Mouse (Mus musculus): ENCODE results near the gene Eif4b.
A peak's percentile ranks its signal among the peaks of the same experiment; 100 is the strongest.

The Eif4b gene

DNA sequence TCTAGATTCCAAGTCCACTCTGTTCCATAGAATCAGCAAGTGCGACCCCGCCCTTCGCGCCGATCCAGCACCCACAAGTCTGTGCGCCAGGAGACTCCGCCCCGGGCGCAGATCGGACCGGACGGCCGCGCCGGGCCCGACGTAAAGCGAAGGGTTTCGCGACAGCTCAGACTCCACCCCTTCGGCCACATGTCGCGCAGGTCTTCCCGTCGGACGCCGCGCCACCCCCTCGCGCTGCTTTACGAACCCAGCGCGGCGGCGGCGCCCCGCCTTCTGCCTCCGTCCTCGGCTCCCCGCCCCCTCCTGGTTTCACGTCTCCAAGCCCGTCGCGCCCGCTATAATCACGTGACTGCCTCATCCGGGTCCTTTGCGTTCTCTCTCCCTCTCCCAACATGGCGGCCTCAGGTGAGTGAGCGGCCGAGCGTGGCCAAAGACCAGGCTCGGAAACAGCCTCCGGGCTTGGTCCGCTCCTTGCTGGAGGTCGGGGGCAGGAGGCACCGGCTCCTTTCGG is at the start of gene Eif4b:
Eif4b (plus strand) TSS at position 215 of the 511 bp plus-strand sequence.
- DNase-seq (ENCODE audit: extremely low spot score) = peak; percentile 98

DNA sequence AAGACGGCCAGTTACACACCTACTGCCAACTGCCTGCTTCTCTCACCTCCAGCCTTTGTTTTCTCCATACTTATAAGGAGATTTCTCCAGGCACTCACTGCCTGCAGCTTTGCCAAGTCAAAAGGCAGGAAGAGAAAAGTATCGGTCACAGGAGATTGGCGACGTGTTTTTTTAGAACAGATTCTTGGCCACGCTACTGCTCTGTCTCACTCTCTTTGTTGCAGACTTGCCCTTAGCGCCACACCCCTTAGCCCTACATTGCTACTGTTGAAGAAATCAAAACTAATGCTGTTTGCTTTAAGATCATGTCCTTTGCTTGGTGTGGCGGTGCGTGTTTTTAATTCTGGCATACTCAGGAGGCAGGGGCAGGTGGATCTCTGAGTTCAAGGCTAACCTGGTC is 49.7 kb upstream of the Eif4b start:
- DNase-seq (ENCODE audit: extremely low spot score) = no peak

DNA sequence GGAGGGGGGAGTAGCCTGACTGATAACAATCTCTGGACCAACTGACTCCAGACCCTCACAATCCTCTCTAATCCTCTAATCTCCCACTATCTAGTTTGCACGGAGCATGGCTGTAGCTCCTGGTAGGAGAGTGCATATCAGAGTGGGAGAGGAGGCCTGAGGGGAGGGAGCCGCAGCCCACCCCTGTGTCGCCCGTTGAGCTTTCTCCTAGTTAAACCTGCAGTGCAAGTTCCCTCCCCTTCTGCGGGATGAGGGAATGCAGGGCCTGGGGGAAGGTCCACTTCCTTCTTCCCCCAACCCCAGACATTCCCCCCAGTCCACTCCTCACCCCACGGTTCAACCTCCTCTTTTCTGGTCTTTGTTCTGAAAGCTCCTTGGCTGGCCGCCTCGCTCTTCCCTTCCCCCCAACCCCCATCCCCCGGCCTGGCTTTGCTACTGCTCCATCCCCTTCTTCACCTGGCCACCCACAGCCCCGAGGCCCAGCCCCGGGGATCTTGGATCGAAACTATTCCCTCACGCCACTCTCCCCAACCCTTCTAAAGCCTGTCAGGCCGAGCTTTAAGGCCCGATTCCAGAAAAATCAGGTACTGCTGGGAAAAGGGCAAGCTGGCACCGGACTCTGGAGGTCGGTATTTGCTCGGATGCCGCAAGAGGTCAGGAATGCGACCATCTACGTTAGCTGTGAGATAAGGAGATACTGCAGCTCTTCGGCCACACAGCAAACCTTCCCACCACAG is 48.3 kb upstream of the Eif4b start:
- DNase-seq (ENCODE audit: extremely low spot score) = peak; percentile 72

DNA sequence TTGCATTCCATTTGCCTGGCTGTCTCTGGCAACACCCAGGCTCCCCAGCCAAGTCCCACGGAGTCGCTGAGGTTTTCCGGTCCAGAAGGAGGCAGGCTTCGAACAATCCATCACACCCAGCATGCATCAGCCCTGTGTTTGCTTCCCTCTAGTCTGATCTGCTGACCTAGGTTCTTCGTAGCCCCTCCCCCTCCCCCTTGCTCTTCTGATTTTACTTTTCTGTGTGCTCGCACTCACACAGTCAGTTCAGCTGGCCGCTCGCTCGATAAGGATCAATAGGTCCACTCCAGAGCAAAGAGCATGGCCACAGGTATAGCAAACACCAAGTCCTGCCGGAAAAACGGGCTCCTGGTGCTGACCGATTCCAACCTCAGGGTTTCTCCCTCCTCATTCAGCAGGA is 47.1 kb upstream of the Eif4b start:
- no peak for DNase-seq (ENCODE audit: extremely low spot score)

DNA sequence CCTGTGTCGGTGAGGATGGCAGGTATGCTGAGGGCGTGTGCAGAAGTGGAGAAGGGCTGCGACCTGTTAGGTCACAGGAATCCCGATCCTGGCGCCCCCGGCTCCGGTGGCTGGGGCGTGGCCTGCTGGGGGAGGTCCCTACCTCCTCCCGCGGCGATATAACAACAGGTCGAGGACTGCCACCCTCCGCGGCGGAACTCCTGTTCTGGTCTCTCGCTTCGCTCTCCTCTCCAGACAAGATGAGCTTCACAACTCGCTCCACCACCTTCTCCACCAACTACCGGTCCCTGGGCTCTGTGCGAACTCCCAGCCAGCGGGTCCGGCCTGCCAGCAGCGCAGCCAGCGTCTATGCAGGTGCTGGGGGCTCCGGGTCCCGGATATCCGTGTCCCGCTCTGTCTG is 45.5 kb upstream of the Eif4b start, which contains the start of gene Krt18:
Krt18 (plus strand) TSS at position 141 of the 400 bp plus-strand sequence.
- DNase-seq (ENCODE audit: extremely low spot score) = peak; percentile 52

DNA sequence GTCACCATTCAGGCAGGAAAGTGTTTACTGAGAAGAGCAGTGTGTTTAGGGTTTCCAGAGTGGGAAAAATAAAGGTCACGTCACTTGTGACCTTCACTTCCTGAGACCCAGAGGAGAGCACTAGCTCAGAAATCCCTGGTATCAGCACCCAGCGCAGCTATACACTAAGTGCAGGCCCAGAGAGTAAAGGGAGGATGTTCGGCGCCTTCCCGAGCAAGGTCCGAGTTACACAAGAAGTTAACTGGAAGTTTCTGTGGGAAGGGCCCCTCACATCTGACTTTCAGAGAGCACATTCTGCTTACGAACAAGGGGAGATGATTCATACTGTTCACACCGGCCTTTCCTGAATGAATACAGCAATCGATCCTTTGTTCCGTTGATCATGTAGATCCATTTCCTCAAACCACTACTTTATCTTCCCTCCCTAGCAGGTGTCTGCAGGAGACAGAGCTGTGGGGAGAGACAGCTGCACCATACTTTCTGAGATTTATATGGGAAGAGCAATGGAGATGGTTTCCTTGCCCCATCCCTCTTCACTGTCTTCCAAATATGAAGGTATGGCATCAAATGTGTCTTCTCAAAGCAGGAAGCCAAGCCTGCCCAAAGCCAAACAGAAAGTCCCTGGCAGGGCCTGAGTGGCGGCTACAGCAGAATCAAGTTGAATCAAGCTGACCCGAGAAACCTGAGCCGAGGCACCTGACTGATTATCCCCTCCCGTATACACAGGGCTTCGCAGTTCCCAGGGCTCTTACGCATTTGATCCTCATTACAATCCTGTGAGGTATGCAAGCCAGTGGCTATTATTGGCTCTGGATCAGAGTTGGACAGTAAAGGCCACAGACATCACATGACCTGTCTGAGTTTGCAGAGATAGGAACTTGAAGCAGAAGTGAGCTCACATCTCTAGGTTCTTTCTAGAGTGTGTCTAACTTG is 39.2 kb upstream of the Eif4b start:
- DNase-seq (ENCODE audit: extremely low spot score) = no peak

DNA sequence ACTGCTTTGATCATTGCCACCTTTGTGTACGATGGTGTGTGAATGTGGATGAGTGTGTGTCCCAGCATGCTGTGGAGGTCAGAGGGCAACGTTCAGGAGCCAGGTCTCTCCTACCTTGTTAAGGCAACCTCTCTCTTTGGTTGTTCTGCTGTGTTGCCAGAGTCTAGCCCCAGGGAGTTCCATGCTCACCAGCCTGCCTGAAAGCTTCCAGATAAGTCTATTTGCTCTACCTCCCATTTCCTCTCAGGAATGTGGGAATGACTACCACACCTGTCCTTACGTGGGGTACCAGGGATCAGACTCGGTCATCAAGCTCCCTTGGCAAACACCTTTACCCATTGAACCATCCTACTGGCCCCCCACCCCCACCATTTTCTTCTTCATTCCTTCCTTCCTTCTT is 33.3 kb upstream of the Eif4b start:
- DNase-seq (ENCODE audit: extremely low spot score) = no peak

DNA sequence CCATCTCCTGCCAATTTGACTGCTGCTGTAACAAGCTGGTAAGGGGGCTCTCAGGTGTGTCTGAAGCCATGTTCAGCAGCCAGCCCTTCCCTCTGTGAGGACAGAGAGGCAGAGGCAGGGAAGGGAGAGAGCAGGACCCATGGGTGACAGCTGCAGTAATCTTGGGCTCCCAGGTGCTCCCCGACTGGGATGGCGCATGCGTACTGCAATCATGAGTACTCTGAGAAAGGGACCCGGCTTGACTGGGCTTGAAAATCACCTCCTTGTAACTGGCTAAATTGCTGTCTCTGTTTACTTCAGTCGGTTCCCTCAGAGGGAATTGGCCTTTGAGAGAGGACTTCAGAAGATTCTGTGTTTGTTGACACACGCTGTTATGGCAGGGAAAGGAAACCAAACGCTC is 31.6 kb upstream of the Eif4b start:
- no peak for DNase-seq (ENCODE audit: extremely low spot score)

DNA sequence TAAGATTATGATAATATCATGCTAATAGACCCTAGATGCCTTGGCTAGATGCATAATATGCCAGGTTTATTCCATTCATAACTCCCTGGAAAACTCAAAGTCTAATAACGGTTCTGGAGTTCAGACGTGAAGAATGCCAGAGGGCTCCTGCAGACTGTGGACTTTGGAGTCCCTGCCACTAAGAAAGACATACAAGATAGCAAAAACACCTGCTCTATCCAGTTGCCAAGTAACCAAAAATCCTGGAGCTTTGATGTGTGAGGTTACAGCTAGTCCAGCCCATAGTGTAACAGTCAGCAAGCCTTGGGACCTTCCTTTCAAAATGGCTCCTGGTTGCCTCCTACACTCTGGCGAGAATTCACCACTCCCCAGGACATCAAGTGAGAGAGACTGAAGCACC is 28.8 kb upstream of the Eif4b start:
- DNase-seq (ENCODE audit: extremely low spot score) = no peak

DNA sequence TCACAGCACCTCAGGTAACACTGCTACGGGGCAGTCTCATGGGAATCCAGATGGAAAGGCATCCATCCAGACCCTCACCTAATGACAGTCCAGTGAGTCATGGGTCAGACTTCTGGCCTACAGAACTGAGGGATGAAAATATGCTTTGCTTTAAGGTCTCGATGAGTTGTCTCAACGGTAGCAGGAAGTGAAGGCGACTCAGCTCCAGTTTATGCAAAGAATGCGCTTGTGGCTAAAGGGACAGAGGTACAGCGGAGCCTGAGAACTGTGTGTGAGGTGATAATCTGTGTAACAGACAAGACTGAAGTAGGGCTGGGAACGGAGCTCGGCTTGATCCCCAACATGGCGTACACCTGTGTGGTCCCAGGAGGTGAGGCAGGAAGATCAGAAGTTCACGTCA is 27.9 kb upstream of the Eif4b start:
- DNase-seq (ENCODE audit: extremely low spot score) = no peak

DNA sequence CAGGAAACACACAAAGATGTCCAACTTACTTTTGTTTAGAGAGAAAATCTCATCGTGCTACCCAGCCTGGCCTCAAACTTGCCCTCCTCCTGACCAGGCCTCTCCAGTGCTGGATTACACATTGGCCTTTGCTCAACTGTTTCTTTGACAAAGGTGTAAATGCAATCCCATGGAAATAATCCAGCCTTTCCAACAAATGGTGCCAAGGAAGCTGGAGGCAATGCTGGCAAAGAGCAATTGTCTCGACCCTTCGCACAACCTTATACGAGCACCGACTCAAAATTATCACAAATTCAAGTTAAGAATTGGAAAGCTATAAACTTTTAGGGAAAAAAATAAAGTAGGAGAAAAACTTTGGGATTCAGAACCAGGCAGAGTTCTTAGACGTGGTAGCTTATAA is 25.6 kb upstream of the Eif4b start:
- no peak for DNase-seq (ENCODE audit: extremely low spot score)

DNA sequence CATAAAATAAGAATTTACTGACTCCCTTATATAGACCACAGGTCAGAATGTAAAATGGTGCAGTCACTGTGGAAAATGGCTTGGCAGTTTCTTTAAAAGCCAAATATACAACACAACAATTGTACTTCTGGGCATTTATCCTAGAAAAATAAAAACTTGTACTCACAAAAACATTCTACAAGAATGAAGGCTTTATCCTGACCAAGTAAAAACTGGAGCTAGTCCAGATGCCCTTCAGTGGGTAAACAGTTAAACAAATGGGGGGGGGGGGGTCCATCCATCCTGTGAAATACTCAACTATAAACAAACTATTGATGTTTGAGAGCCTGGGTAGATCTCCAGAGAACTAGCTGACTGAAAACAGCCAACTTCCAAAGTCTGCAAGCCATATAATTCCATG is 23.7 kb upstream of the Eif4b start:
- DNase-seq (ENCODE audit: extremely low spot score) = no peak

DNA sequence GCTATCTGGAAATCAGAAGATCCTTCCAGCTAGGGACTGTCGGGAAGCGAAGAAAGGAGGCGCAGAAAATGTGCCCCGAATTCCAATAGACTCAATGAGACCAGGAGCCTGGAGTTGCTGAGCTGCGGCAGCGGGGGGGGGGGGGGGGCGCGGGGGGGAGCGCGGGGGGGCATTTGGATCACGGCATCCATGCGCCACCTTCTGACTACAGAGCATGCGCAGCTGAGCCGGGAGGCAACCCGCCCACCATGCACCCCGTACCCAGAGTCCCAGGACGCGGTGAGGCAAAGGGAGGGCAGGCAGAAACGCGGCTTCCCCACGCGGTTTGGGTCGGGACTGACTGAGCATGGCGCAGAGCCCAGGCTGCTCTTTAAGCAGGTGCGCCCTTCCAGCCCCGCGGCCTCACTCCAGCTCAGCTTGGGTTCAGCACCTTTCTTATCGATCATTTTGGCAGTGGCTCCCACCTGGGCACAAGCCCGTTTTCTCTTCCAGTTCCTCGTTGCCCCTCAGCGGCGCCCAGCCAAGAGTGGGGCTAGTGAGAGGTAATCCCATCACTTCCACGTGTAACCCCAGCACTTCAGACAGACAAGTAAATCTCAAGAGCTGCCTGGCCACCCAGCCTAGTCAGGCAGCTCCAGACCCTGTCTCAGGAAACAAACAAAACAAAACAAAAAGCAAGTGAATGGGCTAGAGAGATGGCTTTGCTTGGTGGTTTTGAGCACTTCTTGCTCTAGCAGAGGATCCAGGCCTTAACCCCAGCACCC is 21.5 kb upstream of the Eif4b start:
- DNase-seq (ENCODE audit: extremely low spot score) = peak; percentile 81

DNA sequence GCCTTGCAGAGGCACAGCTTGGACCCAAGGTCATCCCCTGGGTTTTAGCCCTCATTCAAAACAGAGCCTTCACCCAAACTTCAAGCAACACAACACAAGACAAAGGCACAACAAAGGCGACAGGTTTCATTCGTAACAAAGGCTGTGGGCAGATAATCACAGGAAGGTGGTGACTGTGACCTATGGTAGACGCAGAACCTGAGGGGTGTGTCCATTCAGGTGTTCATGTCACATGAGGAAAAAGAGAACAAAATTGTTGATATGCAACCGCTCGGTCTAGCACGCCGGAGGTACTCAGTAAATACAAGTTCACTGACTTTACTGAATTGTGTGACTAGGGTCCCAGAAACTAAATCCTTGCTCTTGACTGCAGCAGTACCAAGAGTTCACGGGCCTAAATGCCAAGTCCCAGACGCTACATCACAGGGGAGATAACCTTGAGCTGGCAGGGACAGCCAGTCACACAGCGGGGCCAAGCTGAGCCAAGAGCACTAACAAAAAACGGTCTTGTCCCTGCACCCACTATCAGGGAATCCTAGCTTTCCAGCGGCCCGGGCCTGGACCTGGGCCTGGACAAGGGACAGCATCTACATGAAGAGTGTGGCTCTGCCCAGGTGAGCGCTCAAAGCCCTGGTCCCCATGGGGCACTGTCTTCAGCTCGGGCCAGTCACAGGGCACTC is 16.9 kb upstream of the Eif4b start:
- no peak for DNase-seq (ENCODE audit: extremely low spot score)

DNA sequence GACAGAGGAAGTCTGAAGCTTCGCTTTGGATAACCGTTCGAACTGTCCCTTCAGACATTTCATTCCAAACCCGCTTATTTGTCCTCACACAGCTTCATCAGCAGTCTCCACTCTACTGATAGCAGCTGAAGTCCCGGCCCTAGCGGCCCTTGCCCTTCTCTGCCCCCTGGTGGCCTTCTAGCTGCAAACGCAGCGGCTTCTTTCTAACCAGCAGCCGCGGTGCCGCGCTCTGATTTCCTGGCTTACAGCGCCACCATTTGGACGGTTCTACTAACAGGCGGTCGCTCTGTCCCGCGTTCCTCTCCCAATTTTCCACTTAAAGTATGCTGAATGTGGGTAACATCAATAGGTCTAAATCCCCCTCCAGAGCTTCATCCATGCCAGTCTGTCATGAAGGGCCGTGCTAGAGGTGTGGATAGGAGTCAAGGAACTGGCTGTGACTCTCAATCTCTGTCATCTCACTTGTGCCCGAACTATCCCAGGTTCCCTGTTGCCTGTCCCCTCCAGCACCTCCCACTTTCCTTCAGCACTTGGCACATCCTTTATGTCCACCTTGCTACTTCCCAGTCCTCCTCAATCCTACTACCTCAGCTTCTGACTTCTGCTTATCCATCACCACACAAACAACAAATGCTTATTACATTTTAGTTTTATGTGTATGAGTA is 7.8 kb upstream of the Eif4b start:
- DNase-seq (ENCODE audit: extremely low spot score) = peak; percentile 89

DNA sequence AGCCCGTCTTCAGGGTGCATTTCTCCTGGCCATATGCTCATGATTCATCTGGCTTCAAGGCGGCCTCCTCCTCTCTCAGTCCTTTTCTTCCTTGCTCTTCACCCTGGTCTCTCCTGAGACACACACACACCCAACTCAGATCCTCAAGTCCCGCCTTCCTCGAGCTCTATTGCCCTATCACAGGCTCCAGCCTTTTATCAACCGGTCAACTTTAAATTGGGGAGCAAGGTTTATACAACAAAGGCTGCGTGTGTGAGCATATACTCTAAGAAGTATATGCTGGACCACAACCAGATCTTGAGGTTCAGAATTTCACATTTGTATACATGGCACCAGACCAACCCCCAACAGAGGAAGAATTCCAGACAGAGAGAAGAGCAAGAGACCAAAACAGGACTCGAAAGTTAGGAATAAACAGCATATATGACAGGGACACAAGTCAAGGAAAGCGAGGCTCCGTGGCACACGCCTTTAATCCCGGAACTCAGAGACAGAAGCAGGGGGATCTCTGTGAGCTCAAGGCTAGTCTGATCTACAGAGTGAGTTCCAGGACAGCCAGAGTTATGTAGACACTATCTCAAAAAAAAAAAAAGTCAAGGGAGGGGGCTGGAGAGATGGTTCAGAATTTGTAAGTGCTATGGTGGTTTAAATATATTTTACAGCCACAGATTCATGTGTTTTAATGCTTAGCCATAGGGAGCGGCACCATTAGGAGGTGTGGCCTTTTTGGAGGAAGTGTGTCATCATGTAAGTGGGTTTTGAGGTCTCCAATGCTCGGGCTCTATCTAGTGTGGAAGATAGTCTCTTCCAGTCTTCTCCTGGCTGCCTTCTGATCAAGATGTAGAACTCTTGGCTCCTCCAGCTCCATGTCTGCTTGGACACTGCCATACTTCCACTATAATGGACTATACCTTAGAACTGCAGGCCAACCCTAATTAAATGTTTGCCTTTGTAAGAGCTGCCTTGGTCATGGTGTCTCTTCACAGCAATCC is 2.8 kb upstream of the Eif4b start:
- no peak for DNase-seq (ENCODE audit: extremely low spot score)

DNA sequence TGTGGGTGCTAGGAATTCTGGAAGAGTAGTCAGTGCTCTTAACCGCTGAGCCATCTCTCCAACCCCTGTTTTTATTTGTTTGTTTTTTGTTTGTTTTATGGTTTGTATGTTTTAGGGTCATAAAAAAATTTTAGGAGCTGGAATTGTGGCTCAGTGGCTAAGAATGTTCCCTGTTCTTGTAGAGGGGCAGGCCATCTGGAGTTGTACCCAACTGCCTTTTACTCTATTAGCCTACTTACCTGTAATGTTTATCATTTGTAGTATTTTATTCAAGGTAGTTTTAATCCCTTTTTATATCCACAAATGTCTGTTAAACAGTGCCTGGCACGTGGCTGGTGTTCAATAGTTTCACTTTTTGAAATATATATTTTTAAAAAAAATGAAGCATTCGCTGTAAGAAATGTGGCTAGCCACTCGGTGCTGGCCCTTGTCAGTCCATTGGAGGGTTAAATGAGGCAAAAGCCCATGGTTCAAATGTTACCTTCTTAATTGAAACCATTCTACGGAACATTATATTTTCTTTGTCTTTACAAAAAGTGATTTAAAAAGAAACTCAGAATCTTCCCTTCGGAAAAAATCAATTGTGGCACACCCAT is 512 bp upstream of the Eif4b start:
- no peak for DNase-seq (ENCODE audit: extremely low spot score)

DNA sequence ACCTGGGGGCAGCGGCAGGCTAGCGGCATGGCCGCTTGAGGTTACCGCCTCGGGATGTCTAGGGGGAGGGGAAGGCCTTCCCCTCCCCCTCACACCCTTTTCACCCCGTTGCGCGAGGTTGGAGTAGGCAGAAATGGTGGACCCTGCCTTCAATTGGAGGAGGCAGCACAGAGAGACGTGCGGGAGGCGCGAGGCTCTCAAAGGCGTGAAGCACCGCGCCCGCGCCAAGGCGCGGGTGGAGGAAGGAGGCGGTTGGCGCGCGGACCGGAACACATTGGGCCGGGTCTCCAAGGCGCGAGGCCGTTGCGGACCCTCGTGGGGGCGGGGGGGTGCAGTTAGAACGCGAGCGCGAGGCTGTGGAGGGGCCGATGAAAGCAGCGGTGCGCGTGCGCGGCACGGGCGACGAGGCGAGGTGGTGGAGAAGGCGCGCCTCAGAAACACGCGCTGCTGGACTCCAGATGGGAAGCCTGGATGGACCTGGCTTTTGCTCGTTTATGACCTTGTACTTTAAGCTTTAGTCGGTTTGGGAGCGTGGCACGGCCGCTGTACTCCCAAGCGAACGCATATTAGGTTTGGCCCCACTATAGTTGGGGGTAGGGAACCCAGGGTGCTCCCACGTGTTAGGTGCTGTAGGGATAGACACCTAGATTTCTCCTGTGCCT is 628 bp downstream of the Eif4b start:
- peak; percentile 76 for DNase-seq (ENCODE audit: extremely low spot score)

All from embryo, embryonic 9.5 days (tissue).